Mouse (Mus musculus): ENCODE results near the gene 1600002K03Rik. TPM values are rescaled to one million over a fixed set of nuclear protein-coding genes. Genes with fewer than 3 reads are reported as not detected.

The 1600002K03Rik gene
- 13.9 and 14.1 TPM in 2 replicates for polyA plus RNA-seq (2015; fragmentation: Nextera tagmentation; extraction: Ambion mirVana)

DNA sequence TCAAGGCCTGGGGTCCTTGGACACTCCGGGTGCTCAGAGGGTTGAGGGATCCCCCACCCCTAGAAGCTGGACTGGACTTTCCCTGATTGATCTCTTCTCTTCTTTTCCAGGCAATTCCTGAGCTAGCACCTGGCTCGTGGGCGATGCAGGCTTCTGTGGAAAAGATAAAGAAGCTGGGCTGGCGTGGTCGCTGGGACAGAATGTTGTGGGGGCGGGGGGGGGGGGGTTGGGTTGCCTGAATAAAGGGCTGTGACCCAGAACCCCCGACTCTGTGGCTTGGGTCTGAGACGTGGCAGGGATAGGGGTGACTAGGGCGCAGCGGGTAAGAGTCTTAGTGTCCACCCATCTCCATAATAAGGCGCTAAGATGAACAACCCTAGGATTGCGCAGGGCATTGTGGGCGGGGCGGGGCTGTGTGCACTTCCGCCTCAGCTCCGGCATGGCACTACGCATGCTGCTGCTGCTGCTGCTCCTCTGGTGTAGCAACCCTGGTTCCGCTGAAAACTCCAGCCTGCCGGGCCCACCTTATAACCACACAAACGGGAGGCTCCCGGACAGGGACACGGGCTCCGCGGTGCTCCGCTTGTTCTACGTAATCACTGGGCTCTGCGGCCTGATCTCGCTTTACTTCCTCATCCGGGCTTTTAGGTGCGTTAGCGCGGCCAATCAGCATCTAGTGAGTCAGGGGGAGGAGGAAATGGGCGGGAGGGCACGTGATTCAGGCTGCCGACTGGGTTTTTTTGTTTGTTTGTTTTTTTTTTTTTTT lies at the start of gene 1600002K03Rik:
TSS of gene 1600002K03Rik (plus strand) at position 418 of the 766 bp plus-strand sequence.
- Histone ChIP-seq H3K4me1 (replicated peaks; ENCODE audit: control insufficient read depth, insufficient read depth) (0 out of 2 replicates have a peak, but pooled peaks cover 5% of the 10 kb centered on the region), H3K4me3 (ENCODE audit: low read depth, low read length) (peak within 1 kb of the TSS; percentile 55), H3K36me3 (ENCODE audit: control insufficient read depth, insufficient read depth, low read length) (peaks cover 24% of the 10 kb centered on the region), H3K9ac (ENCODE audit: low read length) (peak within 1 kb of the TSS; percentile 60), H3K9me3 (ENCODE audit: control insufficient read depth, low read length) (no peaks in the 10 kb centered on the region), H3K27ac (replicated peaks) (peak within 1 kb of the TSS; percentile 95), H3K27me3 (ENCODE audit: control insufficient read depth, insufficient read depth, low read length) (no peaks in the 10 kb centered on the region), H3K4me2 (replicated peaks; ENCODE audit: low read depth) (peak within 1 kb of the TSS; percentile 56)
- TF ChIP-seq EP300 (optimal IDR thresholded peaks at IDR 0.05) (peak; percentile 18), CTCF (IDR thresholded peaks at IDR 0.05; ENCODE audit: low read depth) (no peak)
- DNase-seq (ENCODE audit: low spot score) (peak; percentile 91), ATAC-seq (ENCODE audit: low FRiP score, low TSS enrichment) (peak; percentile 77)
- 7% methylated on average over 35 of the region's 35 CpGs for WGBS

DNA sequence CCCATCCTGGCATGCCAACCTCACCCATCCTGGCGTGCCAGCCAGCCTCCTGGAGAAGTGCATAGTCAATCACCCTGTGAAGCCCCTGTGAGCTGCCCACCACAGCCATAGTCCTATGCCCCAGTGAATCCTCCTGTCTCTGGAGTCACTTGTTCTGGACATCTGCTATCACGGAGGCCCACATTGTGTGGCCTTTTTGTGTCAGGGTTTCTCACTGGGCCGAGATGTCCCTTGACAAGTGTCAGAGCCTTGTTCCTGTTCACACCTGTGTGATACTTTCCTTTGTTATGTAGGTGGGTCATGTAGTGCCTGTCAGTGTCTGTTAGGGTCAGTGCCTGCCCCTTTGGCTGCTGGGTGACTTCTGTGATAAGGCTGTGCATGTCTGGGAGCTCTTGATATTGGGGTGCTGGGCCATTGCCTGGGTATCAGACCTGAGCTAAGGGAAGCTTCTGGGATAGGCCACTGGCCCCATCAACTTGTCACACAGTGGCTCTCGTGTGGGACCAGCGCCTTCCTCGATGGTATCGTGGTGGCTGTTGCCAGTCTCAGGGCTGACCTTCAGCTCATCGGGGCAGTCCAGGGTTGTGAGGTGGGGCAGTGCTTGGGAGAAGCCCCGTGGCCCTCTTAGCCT lies 48.7 kb upstream of the 1600002K03Rik start:
- H3K27me3 ChIP-seq (ENCODE audit: control insufficient read depth, insufficient read depth, low read length) = no peaks in the 10 kb centered on the region
- H3K4me1 ChIP-seq (replicated peaks; ENCODE audit: control insufficient read depth, insufficient read depth) = no peaks in the 10 kb centered on the region
- ATAC-seq (ENCODE audit: low FRiP score, low TSS enrichment) (no peak), DNase-seq (ENCODE audit: low spot score) (no peak)
- 82% methylated on average over 9 of the region's 9 CpGs for WGBS
- H3K27ac ChIP-seq (replicated peaks) = no peak overlapping the region
- no peaks in the 10 kb centered on the region for H3K9me3 ChIP-seq (ENCODE audit: control insufficient read depth, low read length)
- H3K4me3 ChIP-seq (ENCODE audit: low read depth, low read length) = no peak overlapping the region
- H3K9ac ChIP-seq (ENCODE audit: low read length) = no peak overlapping the region; the same call in 1 of the 2 replicates
- peaks cover 31% of the 10 kb centered on the region for H3K36me3 ChIP-seq (ENCODE audit: control insufficient read depth, insufficient read depth, low read length)
- no peak overlapping the region for H3K4me2 ChIP-seq (replicated peaks; ENCODE audit: low read depth)
- TF ChIP-seq CTCF (IDR thresholded peaks at IDR 0.05; ENCODE audit: low read depth) (no peak), EP300 (optimal IDR thresholded peaks at IDR 0.05) (no peak)

DNA sequence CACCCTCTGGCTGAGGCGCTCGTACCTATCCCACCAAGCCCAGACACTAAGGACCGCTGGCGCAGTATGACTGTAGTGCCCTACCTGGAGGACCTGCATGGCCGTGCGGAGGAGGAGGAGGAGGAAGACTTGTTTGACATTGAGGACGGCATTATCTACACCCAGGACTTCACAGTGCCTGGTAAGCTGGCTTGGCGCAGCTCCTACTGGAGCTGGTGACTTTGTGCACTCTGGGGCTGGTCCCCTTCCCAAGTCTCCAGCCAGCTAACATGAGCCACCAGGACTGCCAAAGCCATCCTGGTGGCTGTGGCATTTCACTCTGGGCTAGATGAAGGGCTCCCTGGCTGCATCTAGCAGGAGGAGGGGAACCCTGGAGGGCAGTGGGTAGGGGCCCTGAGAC lies 44.8 kb upstream of the 1600002K03Rik start:
- Histone ChIP-seq H3K27ac (replicated peaks) (no peak overlapping the region), H3K36me3 (ENCODE audit: control insufficient read depth, insufficient read depth, low read length) (peaks cover 53% of the 10 kb centered on the region), H3K4me1 (replicated peaks; ENCODE audit: control insufficient read depth, insufficient read depth) (no peaks in the 10 kb centered on the region), H3K4me3 (ENCODE audit: low read depth, low read length) (no peak overlapping the region), H3K4me2 (replicated peaks; ENCODE audit: low read depth) (no peak overlapping the region), H3K27me3 (ENCODE audit: control insufficient read depth, insufficient read depth, low read length) (no peaks in the 10 kb centered on the region), H3K9me3 (ENCODE audit: control insufficient read depth, low read length) (no peaks in the 10 kb centered on the region), H3K9ac (ENCODE audit: low read length) (no peak overlapping the region)
- DNase-seq (ENCODE audit: low spot score) (no peak), ATAC-seq (ENCODE audit: low FRiP score, low TSS enrichment) (no peak)
- TF ChIP-seq CTCF (IDR thresholded peaks at IDR 0.05; ENCODE audit: low read depth) (no peak), EP300 (optimal IDR thresholded peaks at IDR 0.05) (no peak)
- WGBS = 91% methylated on average over 8 of the region's 8 CpGs

DNA sequence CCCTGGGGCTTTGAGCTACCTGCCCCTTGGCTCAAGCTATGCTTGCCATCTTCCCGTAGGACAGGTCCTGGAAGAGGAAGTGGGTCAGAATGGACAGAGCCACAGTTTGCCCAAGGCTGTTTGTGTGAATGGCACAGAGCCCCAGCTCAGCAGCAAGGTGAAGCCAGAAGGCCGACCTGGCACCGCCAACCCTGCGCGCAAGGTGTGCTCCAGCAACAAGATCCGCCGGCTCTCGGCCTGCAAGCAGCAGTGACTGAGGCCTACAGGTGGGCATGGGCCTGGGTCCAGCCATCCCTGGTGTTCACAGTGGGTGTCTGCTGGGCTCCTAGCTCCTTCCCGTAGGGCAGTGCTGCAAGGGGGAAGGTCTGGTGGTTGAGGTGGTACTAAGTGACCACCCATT lies 42.9 kb upstream of the 1600002K03Rik start:
- no peak for ATAC-seq (ENCODE audit: low FRiP score, low TSS enrichment)
- Histone ChIP-seq H3K36me3 (ENCODE audit: control insufficient read depth, insufficient read depth, low read length) (peaks cover 53% of the 10 kb centered on the region), H3K9me3 (ENCODE audit: control insufficient read depth, low read length) (no peaks in the 10 kb centered on the region), H3K4me2 (replicated peaks; ENCODE audit: low read depth) (no peak overlapping the region), H3K9ac (ENCODE audit: low read length) (no peak overlapping the region), H3K27me3 (ENCODE audit: control insufficient read depth, insufficient read depth, low read length) (no peaks in the 10 kb centered on the region), H3K4me3 (ENCODE audit: low read depth, low read length) (no peak overlapping the region), H3K27ac (replicated peaks) (no peak overlapping the region), H3K4me1 (replicated peaks; ENCODE audit: control insufficient read depth, insufficient read depth) (no peaks in the 10 kb centered on the region)
- no peak for TF ChIP-seq EP300 (optimal IDR thresholded peaks at IDR 0.05)
- 85% methylated on average over 9 of the region's 9 CpGs for WGBS
- peak; percentile 24 for DNase-seq (ENCODE audit: low spot score)

- Histone ChIP-seq H3K27ac (replicated peaks) (0 out of 2 replicates have a peak overlapping the region, but pooled peaks have one; percentile 18), H3K4me3 (ENCODE audit: low read depth, low read length) (no peak overlapping the region), H3K27me3 (ENCODE audit: control insufficient read depth, insufficient read depth, low read length) (no peaks in the 10 kb centered on the region), H3K9me3 (ENCODE audit: control insufficient read depth, low read length) (no peaks in the 10 kb centered on the region), H3K4me2 (replicated peaks; ENCODE audit: low read depth) (no peak overlapping the region), H3K9ac (ENCODE audit: low read length) (no peak overlapping the region), H3K4me1 (replicated peaks; ENCODE audit: control insufficient read depth, insufficient read depth) (no peaks in the 10 kb centered on the region), H3K36me3 (ENCODE audit: control insufficient read depth, insufficient read depth, low read length) (peaks cover 50% of the 10 kb centered on the region)
- peak; percentile 34 for ATAC-seq (ENCODE audit: low FRiP score, low TSS enrichment)
- peak; percentile 82 for DNase-seq (ENCODE audit: low spot score)
- TF ChIP-seq EP300 (optimal IDR thresholded peaks at IDR 0.05) (no peak), CTCF (IDR thresholded peaks at IDR 0.05; ENCODE audit: low read depth) (peak; percentile 27; the same call in 1 of the 2 replicates)
- 59% methylated on average over 18 of the region's 18 CpGs for WGBS
These were observed 42.2 kb upstream of the 1600002K03Rik start for GRCm38 (mm10) chr10:80130403-80131031.
